Mouse (Mus musculus) liver, embryonic 15.5 days (tissue): ENCODE measurements around the gene Srp54b. TPM values are rescaled to one million over a fixed set of nuclear protein-coding genes. Genes with fewer than 3 reads are reported as not detected.
"Not testable (repeated sequence)": the region's sequence is repeated elsewhere in the genome, so short reads cannot be mapped to it uniquely, and the experiment has no call there.

Experiments
- ATAC-seq: fragments of 200-750 bp; cut with Nextera tagmentation; 2 replicates; pipeline ENCODE4 v1.8.0; 2017; ENCODE audit warnings: moderate number of reproducible peaks, mild to moderate bottlenecking, moderate library complexity; ENCODE audit not compliant: insufficient read depth
- H3K27ac ChIP-seq: fragments of 300-500 bp; sonication (generic); replicated peaks from 2 replicates; pipeline ENCODE4 v1.5.1; 2015; ENCODE audit warnings: mild to moderate bottlenecking, inconsistent platforms
- H3K27me3 ChIP-seq: fragments of 300-500 bp; sonication (generic); 2 replicates; pipeline ENCODE4 v1.6.1; 2015; ENCODE audit warnings: mild to moderate bottlenecking, inconsistent platforms
- H3K36me3 ChIP-seq: fragments of 300-500 bp; sonication (generic); replicated peaks from 2 replicates; pipeline ENCODE4 v1.6.1; 2015; ENCODE audit warnings: moderate library complexity, mild to moderate bottlenecking, inconsistent platforms
- H3K4me1 ChIP-seq: fragments of 300-500 bp; sonication (generic); replicated peaks from 2 replicates; pipeline ENCODE4 v1.6.1; 2015; ENCODE audit warnings: inconsistent platforms
- H3K4me2 ChIP-seq: fragments of 300-500 bp; sonication (generic); 2 replicates; pipeline ENCODE4 v1.6.1; 2015; ENCODE audit warnings: moderate library complexity, mild to moderate bottlenecking, inconsistent platforms
- H3K4me3 ChIP-seq: fragments of 300-500 bp; sonication (generic); replicated peaks from 2 replicates; pipeline ENCODE4 v1.5.1; 2015; ENCODE audit warnings: mild to moderate bottlenecking, inconsistent platforms
- H3K9ac ChIP-seq: fragments of 300-500 bp; sonication (generic); 2 replicates; pipeline ENCODE4 v1.6.1; 2015; ENCODE audit warnings: moderate library complexity, mild to moderate bottlenecking, inconsistent platforms
- H3K9me3 ChIP-seq: fragments of 300-500 bp; sonication (generic); replicated peaks from 2 replicates; pipeline ENCODE4 v1.6.1; 2016; ENCODE audit warnings: inconsistent platforms
- WGBS: fragments of 180-500 bp; shearing (Covaris S2); methylation state at CpG from one replicate; pipeline ENCODE4 v1.1.7; 2015; ENCODE audit warnings: mixed read lengths; ENCODE audit not compliant: insufficient replicate concordance; 5-methylcytosine and 5-hydroxymethylcytosine counted together
- polyA plus RNA-seq: library from polyadenylated mRNA; unstranded; fragments of >200 nt; fragmentation: Nextera tagmentation; extraction: Ambion mirVana; gene quantifications from 2 replicates; pipeline ENCODE4 v1.2.1, GENCODE M21; 2015

The Srp54b gene
- polyA plus RNA-seq = 22.8 and 25.2 TPM in 2 replicates

- H3K9ac ChIP-seq, H3K4me2 ChIP-seq, H3K27me3 ChIP-seq, H3K27ac ChIP-seq, H3K9me3 ChIP-seq, H3K4me1 ChIP-seq, H3K36me3 ChIP-seq: not testable (repeated sequence)
- H3K4me3 ChIP-seq = peak within 1 kb of the TSS; percentile 46
- WGBS = no CpG with 5 or more reads among the region's 57 CpGs
- ATAC-seq = peak; percentile 97
These were observed at the start of gene Srp54b for GRCm38 (mm10) chr12:55154559-55155448. TSS of gene Srp54b (plus strand) at chr12:55155104.

- not testable (repeated sequence) for H3K36me3 ChIP-seq
These were observed 42.3 kb upstream of the Srp54b start for GRCm38 (mm10) chr12:55112616-55113015.

GRCm38 (mm10) chr12:55124242-55124641 lies 30.7 kb upstream of the Srp54b start, which contains the start of gene Fam177a:
TSS of gene Fam177a (plus strand) at chr12:55124469.
- not testable (repeated sequence) for H3K9ac ChIP-seq, H3K4me1 ChIP-seq, H3K9me3 ChIP-seq, H3K27me3 ChIP-seq, H3K36me3 ChIP-seq, H3K4me2 ChIP-seq, H3K4me3 ChIP-seq, H3K27ac ChIP-seq
- WGBS = no CpG with 5 or more reads among the region's 40 CpGs
- peak; percentile 97 for ATAC-seq

More at GRCm38 (mm10) chr12:55112616-55113015, 42.3 kb upstream of the Srp54b start:
- not testable (repeated sequence) for H3K4me2 ChIP-seq, H3K9me3 ChIP-seq, H3K9ac ChIP-seq, H3K4me1 ChIP-seq, H3K4me3 ChIP-seq, H3K27me3 ChIP-seq, ATAC-seq, H3K27ac ChIP-seq
- no CpG with 5 or more reads among the region's 7 CpGs for WGBS

- WGBS = no CpG with 5 or more reads among the region's 18 CpGs
- not testable (repeated sequence) for H3K27ac ChIP-seq, H3K4me1 ChIP-seq, H3K9ac ChIP-seq, H3K36me3 ChIP-seq, H3K4me2 ChIP-seq, H3K9me3 ChIP-seq, H3K4me3 ChIP-seq, H3K27me3 ChIP-seq
- peak; percentile 82 for ATAC-seq
These were observed 30.2 kb upstream of the Srp54b start for GRCm38 (mm10) chr12:55124731-55125130.

- H3K4me2 ChIP-seq, H3K36me3 ChIP-seq, H3K9me3 ChIP-seq, H3K27me3 ChIP-seq, ATAC-seq, H3K9ac ChIP-seq, H3K4me3 ChIP-seq, H3K4me1 ChIP-seq, H3K27ac ChIP-seq: not testable (repeated sequence)
- WGBS = no CpG with 5 or more reads among the region's 6 CpGs
These were observed 19.4 kb upstream of the Srp54b start for GRCm38 (mm10) chr12:55135540-55135939.

- H3K4me1 ChIP-seq, H3K4me2 ChIP-seq, H3K27me3 ChIP-seq, H3K9ac ChIP-seq, H3K4me3 ChIP-seq, H3K9me3 ChIP-seq, H3K36me3 ChIP-seq, H3K27ac ChIP-seq: not testable (repeated sequence)
- WGBS = no CpG with 5 or more reads among the region's 6 CpGs
- peak; percentile 28; the same call in 1 of the 2 replicates for ATAC-seq
These were observed 17.0 kb upstream of the Srp54b start for GRCm38 (mm10) chr12:55137859-55138258.

- H3K9me3 ChIP-seq, H3K4me2 ChIP-seq, H3K9ac ChIP-seq, H3K36me3 ChIP-seq, H3K27me3 ChIP-seq, H3K4me1 ChIP-seq, H3K27ac ChIP-seq: not testable (repeated sequence)
- peak overlapping the region; percentile 46 for H3K4me3 ChIP-seq
- 1% methylated on average over 12 of the region's 24 CpGs for WGBS
- ATAC-seq = peak; percentile 40
These were observed 512 bp downstream of the Srp54b start for GRCm38 (mm10) chr12:55155449-55155783.

GRCm38 (mm10) chr12:55167034-55167557 lies 12.2 kb downstream of the Srp54b start:
- not testable (repeated sequence) for H3K27ac ChIP-seq, H3K4me2 ChIP-seq, H3K4me1 ChIP-seq, H3K4me3 ChIP-seq, H3K36me3 ChIP-seq, H3K9me3 ChIP-seq, H3K9ac ChIP-seq, ATAC-seq, H3K27me3 ChIP-seq
- WGBS = no CpG with 5 or more reads among the region's 7 CpGs

- no CpG with 5 or more reads among the region's 8 CpGs for WGBS
- not testable (repeated sequence) for H3K4me1 ChIP-seq, H3K36me3 ChIP-seq, H3K4me2 ChIP-seq, ATAC-seq, H3K4me3 ChIP-seq, H3K9me3 ChIP-seq, H3K27me3 ChIP-seq, H3K9ac ChIP-seq, H3K27ac ChIP-seq
These were observed 32.8 kb downstream of the Srp54b start for GRCm38 (mm10) chr12:55187686-55188085.

GRCm38 (mm10) chr12:55189127-55189526 lies 34.2 kb downstream of the Srp54b start:
- not testable (repeated sequence) for H3K9me3 ChIP-seq, H3K27me3 ChIP-seq, H3K4me3 ChIP-seq, ATAC-seq, H3K36me3 ChIP-seq, H3K4me1 ChIP-seq, H3K4me2 ChIP-seq, H3K27ac ChIP-seq, H3K9ac ChIP-seq
- WGBS = no CpG with 5 or more reads among the region's 5 CpGs

- not testable (repeated sequence) for H3K9ac ChIP-seq, H3K36me3 ChIP-seq, H3K9me3 ChIP-seq, H3K27ac ChIP-seq, H3K4me1 ChIP-seq, H3K27me3 ChIP-seq, H3K4me3 ChIP-seq, H3K4me2 ChIP-seq
- peak; percentile 97 for ATAC-seq
- WGBS = no CpG with 5 or more reads among the region's 40 CpGs
These were observed 44.4 kb downstream of the Srp54b start, which contains the start of gene 1700047I17Rik2 for GRCm38 (mm10) chr12:55199306-55199705. TSS of gene 1700047I17Rik2 (plus strand) at chr12:55199592.
